Mouse (Mus musculus) ES-E14 (cell line): Measurements from ENCODE around the gene Hao2. TPM values are rescaled to one million over a fixed set of nuclear protein-coding genes. Genes with fewer than 3 reads are reported as not detected.

Source experiments
- DNase-seq: peaks from one replicate; pipeline ENCODE4 v3.0.0-alpha.2; 2013; ENCODE audit warnings: low read depth, low spot score
- H3K27ac ChIP-seq: 2 replicates; pipeline ENCODE4 v1.5.1; 2012; ENCODE audit warnings: low read depth, mild to moderate bottlenecking, low read length, moderate library complexity, mixed read lengths; ENCODE audit not compliant: poor library complexity, insufficient read depth, severe bottlenecking
- H3K36me3 ChIP-seq: 2 replicates; pipeline ENCODE4 v1.6.1; 2012; ENCODE audit warnings: mild to moderate bottlenecking, low read length, moderate library complexity, mixed read lengths; ENCODE audit not compliant: control insufficient read depth, poor library complexity, insufficient read depth, severe bottlenecking
- H3K4me1 ChIP-seq, 2 experiments: fragments of 150-350 bp in 1 of 2; sonication (generic) in 1 of 2; 2 replicates each; pipeline ENCODE4 v1.6.1; 2012; ENCODE audit warnings: low read length in 2 of 2, mild to moderate bottlenecking in 1 of 2, mixed read lengths in 1 of 2; ENCODE audit not compliant: control insufficient read depth in 2 of 2, insufficient read depth in 2 of 2, poor library complexity in 1 of 2
- H3K4me3 ChIP-seq, 2 experiments: fragments of 150-350 bp in 1 of 2; sonication (generic) in 1 of 2; 2 replicates each; pipeline ENCODE4 v1.5.1; 2012; ENCODE audit warnings: low read length in 2 of 2, low read depth in 1 of 2, mild to moderate bottlenecking in 1 of 2, mixed read lengths in 1 of 2; ENCODE audit not compliant: insufficient read depth in 1 of 2, poor library complexity in 1 of 2, severe bottlenecking in 1 of 2
- H3K9ac ChIP-seq: 2 replicates; pipeline ENCODE4 v1.6.1; 2012; ENCODE audit warnings: low read depth, mild to moderate bottlenecking, low read length, mixed read lengths; ENCODE audit not compliant: poor library complexity, insufficient read depth, severe bottlenecking
- H3K9me3 ChIP-seq: fragments of 150-350 bp; sonication (generic); 2 replicates; pipeline ENCODE4 v1.6.1; 2012; ENCODE audit warnings: low read depth, mild to moderate bottlenecking, low read length; ENCODE audit not compliant: control insufficient read depth, insufficient read depth
- CHD2 ChIP-seq: IDR thresholded peaks from 2 replicates; pipeline ENCODE4 v1.6.1; 2014; ENCODE audit warnings: mild to moderate bottlenecking, low read depth, low read length, inconsistent platforms
- HCFC1 ChIP-seq: IDR thresholded peaks from 2 replicates; pipeline ENCODE4 v1.6.1; 2012; ENCODE audit warnings: low read length, inconsistent platforms, borderline replicate concordance; ENCODE audit not compliant: insufficient read depth
- MAFK ChIP-seq: IDR thresholded peaks from 2 replicates; pipeline ENCODE4 v1.6.1; 2014; ENCODE audit warnings: mild to moderate bottlenecking, low read depth, low read length, inconsistent platforms; ENCODE audit not compliant: insufficient read depth
- ZC3H11A ChIP-seq: IDR thresholded peaks from 2 replicates; pipeline ENCODE4 v1.6.1; 2012; ENCODE audit warnings: low read depth, mild to moderate bottlenecking, inconsistent platforms, low read length, borderline replicate concordance
- ZNF384 ChIP-seq: IDR thresholded peaks from 2 replicates; pipeline ENCODE4 v1.6.1; 2012; ENCODE audit warnings: low read depth, low read length, inconsistent platforms
- in situ Hi-C, 2 experiments: fragments of 600-800 bp; cut with MboI; formaldehyde crosslinking; loops; one replicate each; pipeline ENCODE4 v1.15.1; 2025; ENCODE audit warnings: low sequenced_read_pairs in 2 of 2, inconsistent platforms in 1 of 2; ENCODE audit not compliant: unreplicated experiment in 2 of 2
- total RNA-seq: library from RNA; depleted of rRNA; stranded (reverse); fragments of 300-350 nt; gene quantifications from 2 replicates; pipeline ENCODE4 v1.2.3, GENCODE M21; 2012; rRNA removed

The Hao2 gene
- total RNA-seq, 1 experiment, result not detected

DNA sequence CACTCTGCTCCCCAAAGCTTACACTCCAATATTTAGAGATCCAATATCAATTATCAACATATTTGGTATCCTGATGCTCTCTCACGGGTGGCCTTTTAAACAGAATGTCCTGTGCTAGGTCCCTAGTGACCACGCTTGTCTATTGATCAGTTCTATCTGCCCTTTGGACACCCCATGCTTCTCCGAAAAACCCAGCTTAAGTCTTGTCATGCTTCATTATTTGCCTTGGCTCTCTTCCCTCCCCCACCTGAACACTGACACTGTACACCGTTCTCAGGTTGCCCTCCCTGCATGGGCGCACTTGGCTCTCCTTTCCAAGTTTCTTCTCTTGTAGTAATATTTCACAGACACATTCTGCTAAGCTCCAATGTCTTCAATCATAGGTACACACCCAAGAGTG, 42.8 kb downstream of the Hao2 start:
- no peaks in the 10 kb centered on the region for H3K4me1 ChIP-seq
- H3K9ac ChIP-seq, result no peak overlapping the region
- no peak overlapping the region for H3K27ac ChIP-seq
- in situ Hi-C loops, result no loop called here
- no peaks in the 10 kb centered on the region for H3K9me3 ChIP-seq
- no peak for DNase-seq
- no peak for TF ChIP-seq ZNF384
- no peak for TF ChIP-seq ZC3H11A
- no peak for TF ChIP-seq CHD2
- TF ChIP-seq HCFC1, result no peak
- TF ChIP-seq MAFK, result no peak
- H3K4me3 ChIP-seq, result no peak overlapping the region
- no peaks in the 10 kb centered on the region for H3K36me3 ChIP-seq

DNA sequence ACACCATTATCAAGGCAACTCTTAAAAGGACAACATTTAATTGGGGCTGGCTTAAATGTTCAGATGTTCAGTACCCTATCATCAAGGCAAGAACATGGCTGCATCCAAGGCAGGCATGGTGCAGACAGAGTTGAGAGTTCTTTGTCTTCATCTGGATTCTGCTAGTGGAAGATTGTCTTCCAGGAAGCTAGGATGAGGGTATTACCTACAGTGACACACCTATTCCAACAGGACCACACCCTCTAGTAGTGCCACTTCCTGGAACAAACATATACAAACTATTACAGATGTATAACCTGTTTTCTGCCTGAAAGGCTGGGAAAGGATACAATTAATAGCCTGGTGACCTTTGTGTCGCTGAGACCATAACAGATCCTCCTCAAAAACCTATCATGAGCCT, 44.1 kb downstream of the Hao2 start:
- no peak overlapping the region for H3K9ac ChIP-seq
- in situ Hi-C loops, result no loop called here
- no peaks in the 10 kb centered on the region for H3K9me3 ChIP-seq
- TF ChIP-seq ZC3H11A, result no peak
- no peak for TF ChIP-seq HCFC1
- TF ChIP-seq ZNF384, result no peak
- TF ChIP-seq CHD2, result no peak
- no peak for TF ChIP-seq MAFK
- no peaks in the 10 kb centered on the region for H3K4me1 ChIP-seq
- no peak overlapping the region for H3K27ac ChIP-seq
- DNase-seq, result no peak
- no peak overlapping the region for H3K4me3 ChIP-seq
- no peaks in the 10 kb centered on the region for H3K36me3 ChIP-seq

Other genes with a start within 250 kb of the Hao2 start
- gene Hsd3b2, start 168.7 kb downstream of the Hao2 start, total RNA-seq, result 0.11 and 0.27 TPM in 2 replicates
- gene Hsd3b3, start 130.1 kb downstream of the Hao2 start, total RNA-seq, result not detected in 2 replicates
- not detected in 2 replicates for gene Hsd3b6, start 78.8 kb downstream of the Hao2 start, total RNA-seq
- gene Hsd3b1, start 33.4 kb downstream of the Hao2 start, total RNA-seq, result 0.22 TPM in 1 of 2 replicates, not detected in the other
- 3.6 and 4.9 TPM in 2 replicates for gene Wars2, start 247.8 kb upstream of the Hao2 start, total RNA-seq